In the genomic region with DNA sequence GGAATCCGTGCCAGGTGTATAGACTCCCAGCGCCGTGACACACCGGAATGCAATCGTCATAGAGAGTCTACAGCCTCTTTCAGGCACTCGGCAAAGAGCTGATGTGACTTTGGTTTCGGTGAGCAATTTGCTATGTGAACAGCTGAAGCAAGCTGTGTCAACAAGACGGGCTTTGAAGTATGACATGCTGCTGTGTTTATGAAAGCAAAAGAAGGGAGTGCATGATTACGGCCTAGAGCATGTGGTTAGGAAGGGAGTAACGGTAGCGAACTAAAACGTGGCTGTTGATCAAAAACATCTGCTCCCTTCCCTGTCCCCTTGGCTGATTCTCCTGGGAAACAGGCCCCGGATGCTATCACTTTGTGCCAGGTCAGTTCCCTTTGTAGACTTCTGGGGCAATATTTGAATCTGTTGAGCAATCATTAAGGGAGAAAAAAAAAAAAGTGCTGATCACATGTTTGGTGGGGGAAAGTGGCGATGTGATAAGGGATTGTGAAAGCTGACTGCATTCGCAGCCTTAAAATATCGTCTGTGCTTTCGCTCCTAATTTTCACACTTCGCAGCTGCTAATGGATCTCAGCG, we compare ENCODE assay signal across 9 mouse cellular contexts.
A peak's percentile ranks its signal among the peaks of the same experiment; 100 is the strongest.
DNase-seq lines count a peak whose midpoint lies in the region; ATAC-seq and TF ChIP-seq lines count a peak whose summit lies in the region.
"Had no signal": no experiment of that assay in that cellular context is flagged by ENCODE, and none has a peak within 500 bp of the region (broad histone marks: within the 10 kb centered on the region; RNA-seq: fewer than 3 reads in every experiment).

No protein-coding gene starts in this region.

- no peaks in the 10 kb centered on the region for H3K27me3 ChIP-seq in embryonic facial prominence, embryonic 14.5 days (replicated peaks; ENCODE audit: control insufficient read depth, insufficient read depth, low read length)
- no peaks in the 10 kb centered on the region for H3K27me3 ChIP-seq in midbrain, embryonic 12.5 days
- no peaks in the 10 kb centered on the region for H3K27me3 ChIP-seq in stomach, embryonic 14.5 days (ENCODE audit: control insufficient read depth, insufficient read depth, low read length)

- ATAC-seq in embryonic facial prominence, embryonic 14.5 days (ENCODE audit: low read depth), result peak; percentile 80
- no peak for ATAC-seq in midbrain, embryonic 12.5 days (ENCODE audit: low FRiP score, low read depth)
- ATAC-seq in stomach, embryonic 14.5 days (ENCODE audit: insufficient number of reproducible peaks, insufficient read depth, low FRiP score, low read depth), result peak; percentile 84

- H3K4me2 ChIP-seq in embryonic facial prominence, embryonic 14.5 days (ENCODE audit: low read depth, low read length), result peak overlapping the region; percentile 42
- 0 out of 2 replicates have a peak overlapping the region, but pooled peaks have one; percentile 5 for H3K4me2 ChIP-seq in midbrain, embryonic 12.5 days (replicated peaks)
- peak overlapping the region; percentile 33 for H3K4me2 ChIP-seq in stomach, embryonic 14.5 days (replicated peaks; ENCODE audit: low read depth, low read length)

- no peak overlapping the region for H3K9ac ChIP-seq in ES-E14 (ENCODE audit: insufficient read depth, low read depth, low read length, poor library complexity, severe bottlenecking)
- no peak overlapping the region for H3K9ac ChIP-seq in embryonic facial prominence, embryonic 14.5 days (ENCODE audit: low read depth, low read length)
- no peak overlapping the region for H3K9ac ChIP-seq in midbrain, embryonic 12.5 days (replicated peaks)
- no peak overlapping the region for H3K9ac ChIP-seq in stomach, embryonic 14.5 days (replicated peaks; ENCODE audit: low read depth, low read length)

- in situ Hi-C loops in ES-E14 (cut with MboI; ENCODE audit: low sequenced_read_pairs in 2 of 2, unreplicated experiment in 2 of 2), result no loop called here

- 25% methylated on average over 19 of the region's 19 CpGs for WGBS in embryonic facial prominence, embryonic 14.5 days
- 68% methylated on average over 19 of the region's 19 CpGs for WGBS in midbrain, embryonic 12.5 days
- WGBS in stomach, embryonic 14.5 days, result 34% methylated on average over 19 of the region's 19 CpGs

- H3K4me3 ChIP-seq in ES-E14 (ENCODE audit: insufficient read depth in 1 of 2, low read depth in 1 of 2, low read length in 2 of 2, poor library complexity in 1 of 2, severe bottlenecking in 1 of 2), result 0 out of 4 replicates have a peak overlapping the region, but pooled peaks of 1 of the 2 experiments have one; percentile 12
- peak overlapping the region; percentile 8 for H3K4me3 ChIP-seq in embryonic facial prominence, embryonic 14.5 days (ENCODE audit: low read depth, low read length)
- H3K4me3 ChIP-seq in midbrain, embryonic 12.5 days, result no peak overlapping the region
- H3K4me3 ChIP-seq in stomach, embryonic 14.5 days (ENCODE audit: low read depth, low read length), result peak overlapping the region; percentile 5

- no peaks in the 10 kb centered on the region for H3K9me3 ChIP-seq in ES-E14 (ENCODE audit: control insufficient read depth, insufficient read depth, low read depth, low read length)
- no peaks in the 10 kb centered on the region for H3K9me3 ChIP-seq in embryonic facial prominence, embryonic 14.5 days (ENCODE audit: control insufficient read depth, low read length)
- no peaks in the 10 kb centered on the region for H3K9me3 ChIP-seq in midbrain, embryonic 12.5 days
- no peaks in the 10 kb centered on the region for H3K9me3 ChIP-seq in stomach, embryonic 14.5 days (ENCODE audit: control insufficient read depth, low read depth, low read length)

- peak; percentile 13 for DNase-seq in ES-E14 (ENCODE audit: low read depth, low spot score)
- peak; percentile 80 for DNase-seq in embryonic facial prominence, embryonic 14.5 days (ENCODE audit: low spot score)
- DNase-seq in heart, adult 8-10 months (ENCODE audit: low spot score), result peak; percentile 49
- DNase-seq in kidney, adult 18-20 months, result peak; percentile 11
- DNase-seq in left cerebral cortex, postnatal 14 days (ENCODE audit: low spot score in 2 of 2), result peak; percentile 20 to 21
- DNase-seq in thymus, postnatal 0 days (ENCODE audit: low spot score), result no peak

- no peaks in the 10 kb centered on the region for H3K4me1 ChIP-seq in ES-E14 (ENCODE audit: control insufficient read depth in 2 of 2, insufficient read depth in 2 of 2, low read length in 2 of 2, poor library complexity in 1 of 2)
- no peaks in the 10 kb centered on the region for H3K4me1 ChIP-seq in embryonic facial prominence, embryonic 14.5 days (ENCODE audit: control insufficient read depth, insufficient read depth, low read length)
- H3K4me1 ChIP-seq in midbrain, embryonic 12.5 days, result peaks cover 4% of the 10 kb centered on the region; the same call in 1 of the 2 replicates
- no peaks in the 10 kb centered on the region for H3K4me1 ChIP-seq in stomach, embryonic 14.5 days (ENCODE audit: control insufficient read depth, insufficient read depth, low read length)

- no peak overlapping the region for H3K27ac ChIP-seq in ES-E14 (ENCODE audit: insufficient read depth, low read depth, low read length, poor library complexity, severe bottlenecking)
- no peak overlapping the region for H3K27ac ChIP-seq in embryonic facial prominence, embryonic 14.5 days (replicated peaks; ENCODE audit: low read depth, low read length)
- H3K27ac ChIP-seq in midbrain, embryonic 12.5 days (replicated peaks), result no peak overlapping the region
- H3K27ac ChIP-seq in stomach, embryonic 14.5 days (ENCODE audit: low read length), result no peak overlapping the region
- H3K27ac ChIP-seq: macrophage had no signal

- intact Hi-C loops in left cerebral cortex, postnatal 14 days (cut with DNase I), result no loop called here

- H3K36me3 ChIP-seq in ES-E14 (ENCODE audit: control insufficient read depth, insufficient read depth, low read length, poor library complexity, severe bottlenecking), result no peaks in the 10 kb centered on the region
- no peaks in the 10 kb centered on the region for H3K36me3 ChIP-seq in embryonic facial prominence, embryonic 14.5 days (ENCODE audit: control insufficient read depth, insufficient read depth, low read length)
- H3K36me3 ChIP-seq in midbrain, embryonic 12.5 days, result no peaks in the 10 kb centered on the region
- H3K36me3 ChIP-seq in stomach, embryonic 14.5 days (ENCODE audit: control insufficient read depth, insufficient read depth, low read length), result no peaks in the 10 kb centered on the region

TF ChIP-seq in ES-E14, 5 proteins besides CTCF, POLR2A, EP300 and RAD21:
- TF ChIP-seq ZNF384 (IDR thresholded peaks at IDR 0.05; ENCODE audit: low read depth, low read length) (no peak), CHD2 (IDR thresholded peaks at IDR 0.05; ENCODE audit: low read depth, low read length) (no peak), ZC3H11A (IDR thresholded peaks at IDR 0.05; ENCODE audit: borderline replicate concordance, low read depth, low read length) (no peak), MAFK (IDR thresholded peaks at IDR 0.05; ENCODE audit: insufficient read depth, low read depth, low read length) (no peak), HCFC1 (IDR thresholded peaks at IDR 0.05; ENCODE audit: borderline replicate concordance, insufficient read depth, low read length) (no peak)
